17 mouse cellular contexts compared by ENCODE assay signal in genomic region chr12:15897539-15897938, GRCm38 (mm10).
DNase-seq lines count a peak whose midpoint lies in the region; ATAC-seq and TF ChIP-seq lines count a peak whose summit lies in the region.
"Had no signal": no experiment of that assay in that cellular context is flagged by ENCODE, and none has a peak within 500 bp of the region (broad histone marks: within the 10 kb centered on the region; RNA-seq: fewer than 3 reads in every experiment).

No protein-coding gene starts in this region.

- no peak overlapping the region for H3K9ac ChIP-seq in midbrain, postnatal 0 days (replicated peaks; ENCODE audit: low read length, poor library complexity, severe bottlenecking)
- H3K9ac ChIP-seq in liver, postnatal 0 days (replicated peaks): no peak overlapping the region
- H3K9ac ChIP-seq in forebrain, embryonic 12.5 days: no peak overlapping the region
- H3K9ac ChIP-seq: heart, embryonic 12.5 days; limb, embryonic 15.5 days had no signal

- H3K9me3 ChIP-seq in midbrain, postnatal 0 days (ENCODE audit: low read length): no peaks in the 10 kb centered on the region
- no peaks in the 10 kb centered on the region for H3K9me3 ChIP-seq in liver, postnatal 0 days (ENCODE audit: low read length)
- H3K9me3 ChIP-seq in forebrain, embryonic 12.5 days: no peaks in the 10 kb centered on the region
- H3K9me3 ChIP-seq: G1E; heart, embryonic 12.5 days; limb, embryonic 15.5 days had no signal

- 40% methylated on average over 2 of the region's 2 CpGs for WGBS in midbrain, postnatal 0 days
- 80% methylated on average over 2 of the region's 2 CpGs for WGBS in liver, postnatal 0 days (ENCODE audit: insufficient replicate concordance)
- WGBS in forebrain, embryonic 12.5 days: 77% methylated on average over 2 of the region's 2 CpGs

- peak; percentile 15 to 22 for DNase-seq in frontal cortex, adult 2 months (ENCODE audit: extremely low spot score in 1 of 2, low spot score in 1 of 2)
- DNase-seq in frontal cortex, postnatal 14 days (ENCODE audit: low spot score in 2 of 2): no peak
- DNase-seq in Muller cell, postnatal 12 days (ENCODE audit: inconsistent ontology term): peak; percentile 93
- peak; percentile 24 for DNase-seq in brain, embryonic 14.5 days (ENCODE audit: low read depth)
- DNase-seq in midbrain, postnatal 0 days (ENCODE audit: low spot score): peak; percentile 69
- no peak for DNase-seq in liver, postnatal 0 days
- DNase-seq: adrenal gland, postnatal 10 days; embryo, embryonic 11 days; heart, postnatal 36 days; kidney, adult 9 months; kidney, postnatal 4 days; lung, adult 2 months; lung, postnatal 4 days had no signal

- no peak overlapping the region for H3K4me3 ChIP-seq in midbrain, postnatal 0 days (ENCODE audit: low read depth, low read length)
- no peak overlapping the region for H3K4me3 ChIP-seq in liver, postnatal 0 days (ENCODE audit: low read depth, low read length)
- no peak overlapping the region for H3K4me3 ChIP-seq in forebrain, embryonic 12.5 days (replicated peaks)
- H3K4me3 ChIP-seq: heart, embryonic 12.5 days; limb, embryonic 15.5 days had no signal

- peak; percentile 56; the same call in 1 of the 2 replicates for ATAC-seq in midbrain, postnatal 0 days (ENCODE audit: low FRiP score)
- ATAC-seq in liver, postnatal 0 days: no peak
- no peak for ATAC-seq in forebrain, embryonic 12.5 days (ENCODE audit: low FRiP score)

- no peak overlapping the region for H3K27ac ChIP-seq in midbrain, postnatal 0 days (ENCODE audit: low read depth, low read length)
- no peak overlapping the region for H3K27ac ChIP-seq in liver, postnatal 0 days (ENCODE audit: low read depth)
- no peak overlapping the region for H3K27ac ChIP-seq in forebrain, embryonic 12.5 days
- H3K27ac ChIP-seq: limb, embryonic 15.5 days had no signal

- H3K27me3 ChIP-seq in midbrain, postnatal 0 days (ENCODE audit: insufficient read depth, low read length): no peaks in the 10 kb centered on the region
- no peaks in the 10 kb centered on the region for H3K27me3 ChIP-seq in liver, postnatal 0 days (ENCODE audit: insufficient read depth, low read length)
- no peaks in the 10 kb centered on the region for H3K27me3 ChIP-seq in forebrain, embryonic 12.5 days
- H3K27me3 ChIP-seq: heart, embryonic 12.5 days; limb, embryonic 15.5 days had no signal

- no peak overlapping the region for H3K4me2 ChIP-seq in midbrain, postnatal 0 days (ENCODE audit: low read depth, low read length, poor library complexity, severe bottlenecking)
- H3K4me2 ChIP-seq in liver, postnatal 0 days (ENCODE audit: low read depth, low read length): no peak overlapping the region
- no peak overlapping the region for H3K4me2 ChIP-seq in forebrain, embryonic 12.5 days
- H3K4me2 ChIP-seq: heart, embryonic 12.5 days; limb, embryonic 15.5 days had no signal

- TF ChIP-seq POLR2A in brain, embryonic 14.5 days (IDR thresholded peaks at IDR 0.05; ENCODE audit: borderline replicate concordance, extremely low read depth, insufficient read depth, insufficient read length, poor library complexity, severe bottlenecking): no peak

- H3K36me3 ChIP-seq in midbrain, postnatal 0 days (ENCODE audit: insufficient read depth, low read length): no peaks in the 10 kb centered on the region
- no peaks in the 10 kb centered on the region for H3K36me3 ChIP-seq in liver, postnatal 0 days (replicated peaks; ENCODE audit: insufficient read depth, low read length)
- no peaks in the 10 kb centered on the region for H3K36me3 ChIP-seq in forebrain, embryonic 12.5 days (replicated peaks)
- H3K36me3 ChIP-seq: G1E; heart, embryonic 12.5 days; limb, embryonic 15.5 days had no signal

- no peak for TF ChIP-seq EP300 in liver, postnatal 0 days (IDR thresholded peaks at IDR 0.05; ENCODE audit: low read depth)

- no peaks in the 10 kb centered on the region; the same call in 1 of the 2 replicates for H3K4me1 ChIP-seq in midbrain, postnatal 0 days (ENCODE audit: insufficient read depth, low read length)
- H3K4me1 ChIP-seq in liver, postnatal 0 days (ENCODE audit: insufficient read depth): no peaks in the 10 kb centered on the region
- no peaks in the 10 kb centered on the region for H3K4me1 ChIP-seq in forebrain, embryonic 12.5 days
- H3K4me1 ChIP-seq: limb, embryonic 15.5 days had no signal

- TF ChIP-seq CTCF in brain, embryonic 14.5 days (IDR thresholded peaks at IDR 0.05; ENCODE audit: borderline replicate concordance, extremely low read depth, insufficient read depth, insufficient read length): no peak
- no peak for TF ChIP-seq CTCF in midbrain, postnatal 0 days (IDR thresholded peaks at IDR 0.05)
- no peak for TF ChIP-seq CTCF in liver, postnatal 0 days (IDR thresholded peaks at IDR 0.05; ENCODE audit: low read depth)

Comparison
In these comparisons a context has a peak if more than half of its experiments do, and no peak if none do; other contexts are left out.
1. DNase-seq: peak in frontal cortex, adult 2 months (2 of 2), Muller cell, postnatal 12 days (single experiment), brain, embryonic 14.5 days (single experiment) and midbrain, postnatal 0 days (single experiment); none in frontal cortex, postnatal 14 days (0 of 2) and liver, postnatal 0 days (single experiment).